Mouse (Mus musculus) cerebellum, postnatal 36 days (tissue): ENCODE results near the gene Tyk2.

Experiments used
- DNase-seq, 2 experiments: peaks; one replicate each; pipeline ENCODE4 v3.0.0; 2021 to 2022; ENCODE audit warnings: mixed read lengths in 2 of 2

Tyk2 gene

DNA sequence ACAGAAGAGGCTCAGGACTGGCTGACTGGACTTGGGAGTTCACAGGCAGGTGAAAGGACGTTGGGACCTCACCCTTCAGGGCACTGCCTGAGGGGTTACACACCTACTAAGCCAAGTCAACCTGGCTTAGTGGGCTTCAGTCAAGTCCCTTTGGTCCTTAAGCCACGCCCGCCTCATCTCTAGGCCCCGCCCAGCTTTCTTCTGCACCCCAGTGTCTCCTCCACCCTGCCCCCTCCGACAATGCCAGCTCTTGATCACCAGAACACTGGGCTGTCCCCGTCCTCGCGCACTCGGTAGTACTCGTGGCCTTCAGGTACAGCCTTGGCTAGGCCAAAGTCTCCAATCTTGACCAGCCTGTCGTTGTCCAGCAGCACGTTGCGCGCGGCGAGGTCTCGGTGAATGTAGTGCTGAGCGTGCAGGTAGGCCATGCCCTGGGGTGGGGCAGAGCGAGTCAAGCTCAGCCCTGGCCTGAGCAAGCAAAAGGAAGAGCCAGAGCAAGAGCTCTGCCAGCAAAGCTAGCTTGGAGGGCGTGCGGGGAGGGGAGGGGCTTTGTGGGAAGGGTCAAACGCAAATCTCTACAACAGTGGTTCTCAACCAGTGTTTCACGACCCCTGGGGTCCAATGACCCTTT is 23.3 kb downstream of the Tyk2 start:
- DNase-seq, result no peak

DNA sequence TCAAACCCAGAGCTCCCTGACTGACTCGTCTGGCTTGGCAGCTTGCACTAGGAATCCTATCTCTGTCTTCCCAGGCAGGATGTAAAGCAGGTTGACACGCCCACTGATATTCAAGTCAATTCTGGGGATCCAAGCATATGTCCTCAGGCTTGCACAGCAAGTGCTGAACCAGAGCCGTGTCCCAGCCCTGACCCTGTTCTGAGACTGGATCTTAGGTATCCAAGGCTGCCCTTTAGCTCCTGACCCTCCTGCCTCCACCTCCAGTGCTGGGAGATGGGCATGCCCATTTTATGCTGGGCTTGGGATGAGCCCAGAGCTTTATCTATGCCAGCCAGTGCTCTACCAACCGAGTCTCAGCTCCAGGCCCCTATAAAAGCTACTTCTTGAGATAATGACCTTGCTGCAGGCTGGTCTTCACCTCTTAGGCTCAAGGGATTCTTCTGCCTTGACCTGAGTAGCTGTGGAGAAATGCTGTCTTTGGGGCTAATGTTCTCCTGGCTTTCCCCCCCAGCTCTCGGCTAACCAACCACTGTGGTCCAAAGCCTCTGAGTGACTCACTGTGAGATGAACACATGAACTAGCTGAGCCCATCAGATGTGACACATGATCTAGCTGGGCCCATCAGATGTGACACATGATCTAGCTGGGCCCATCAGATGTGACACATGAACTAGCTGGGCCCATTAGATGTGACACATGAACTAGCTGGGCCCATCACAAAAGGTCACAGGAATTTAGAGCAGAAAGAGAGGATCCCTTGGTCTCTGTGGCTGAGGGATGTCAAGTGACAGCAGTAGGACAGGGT is 25.1 kb downstream of the Tyk2 start:
- no peak for DNase-seq

DNA sequence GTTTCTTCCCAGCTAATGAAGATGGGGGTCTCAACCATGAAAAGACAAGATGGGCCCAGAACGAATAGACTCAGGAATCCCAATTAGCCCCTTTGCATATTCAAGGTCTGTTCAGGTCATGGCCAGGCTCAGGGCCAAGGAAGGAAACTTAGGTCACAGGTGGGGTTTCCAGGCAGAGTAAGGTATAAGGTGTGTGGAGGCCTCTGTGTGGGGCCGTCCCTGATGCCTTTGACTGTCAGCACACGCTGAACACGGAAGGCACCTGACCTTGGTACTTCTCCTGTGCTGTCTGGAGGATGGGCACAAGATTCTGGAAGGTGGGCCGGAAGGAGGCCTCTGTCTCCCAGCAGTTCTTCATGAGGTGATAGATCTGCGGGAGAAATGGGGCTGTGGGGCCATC is 26.2 kb downstream of the Tyk2 start:
- DNase-seq, result no peak

DNA sequence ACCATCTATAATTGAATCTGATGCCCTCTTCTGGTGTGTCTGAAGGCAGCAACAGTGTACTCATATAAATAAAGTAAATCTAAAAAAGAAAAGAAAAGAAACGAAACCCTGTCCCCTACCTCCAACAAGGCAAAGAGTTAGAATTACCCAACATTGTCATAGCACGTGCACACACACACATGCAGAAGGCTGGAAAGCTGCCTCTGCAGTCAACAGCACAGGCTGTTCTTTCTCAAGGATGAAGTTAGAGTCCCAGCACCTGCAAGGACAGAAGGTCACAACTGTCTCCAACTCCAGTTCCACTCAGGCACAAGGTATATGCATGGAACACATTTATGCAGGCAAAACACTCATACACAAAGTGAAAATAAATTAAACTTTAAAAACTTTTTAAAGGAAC is 29.0 kb downstream of the Tyk2 start:
- no peak for DNase-seq

DNA sequence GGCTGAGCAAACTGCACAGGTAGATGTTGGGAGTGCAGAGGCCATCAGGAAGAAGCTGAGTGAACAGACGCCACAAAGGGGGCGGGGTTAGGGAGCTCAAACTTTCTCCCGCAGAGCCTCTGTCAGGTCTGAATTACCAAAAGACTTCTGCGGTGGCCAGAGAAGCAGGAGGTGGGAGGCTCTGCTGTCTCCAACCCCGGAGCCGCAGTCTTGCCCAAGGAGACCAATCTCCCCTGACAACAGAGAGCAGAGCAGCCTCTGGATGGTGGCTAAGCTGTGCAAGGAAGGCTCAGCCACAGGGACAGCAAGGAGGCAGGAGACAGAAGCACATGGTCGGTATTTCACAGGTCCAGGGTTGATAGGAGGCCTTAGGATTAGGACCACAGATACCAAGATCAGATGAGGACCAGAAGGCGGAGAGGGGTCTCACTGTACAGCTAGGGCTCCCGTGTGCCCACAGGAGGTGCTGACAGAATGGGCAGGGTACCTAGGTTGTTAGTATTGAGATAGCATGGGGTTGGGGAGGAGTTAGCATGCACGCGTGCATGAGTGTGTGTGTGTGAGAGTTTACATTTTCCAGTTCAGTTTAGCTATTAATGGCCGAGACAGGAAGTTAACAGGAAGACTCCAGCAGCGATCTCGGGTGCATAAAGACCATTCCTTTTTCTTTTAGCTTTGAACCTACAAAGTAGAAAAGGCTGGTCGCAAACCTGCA is 30.4 kb downstream of the Tyk2 start:
- no peak for DNase-seq

DNA sequence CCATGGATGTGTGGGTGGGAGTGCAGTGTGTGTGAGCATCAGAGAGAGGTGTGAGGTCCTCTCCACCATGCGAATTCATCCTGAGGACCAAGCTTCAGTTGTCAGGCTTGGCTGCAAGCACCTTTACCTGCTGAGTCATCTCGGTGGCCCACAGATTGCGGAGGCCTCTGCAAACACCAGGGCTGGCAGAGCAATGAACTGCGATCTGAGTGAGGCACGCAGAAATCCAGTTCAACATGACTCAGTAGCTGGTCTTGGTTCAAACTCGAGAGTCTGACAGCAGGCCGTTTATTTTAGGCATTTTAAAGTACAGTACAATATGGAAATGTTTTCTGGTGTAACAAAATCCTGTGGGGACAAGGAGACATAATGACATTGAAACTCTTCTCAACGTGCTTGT is 33.2 kb downstream of the Tyk2 start:
- DNase-seq, result no peak

DNA sequence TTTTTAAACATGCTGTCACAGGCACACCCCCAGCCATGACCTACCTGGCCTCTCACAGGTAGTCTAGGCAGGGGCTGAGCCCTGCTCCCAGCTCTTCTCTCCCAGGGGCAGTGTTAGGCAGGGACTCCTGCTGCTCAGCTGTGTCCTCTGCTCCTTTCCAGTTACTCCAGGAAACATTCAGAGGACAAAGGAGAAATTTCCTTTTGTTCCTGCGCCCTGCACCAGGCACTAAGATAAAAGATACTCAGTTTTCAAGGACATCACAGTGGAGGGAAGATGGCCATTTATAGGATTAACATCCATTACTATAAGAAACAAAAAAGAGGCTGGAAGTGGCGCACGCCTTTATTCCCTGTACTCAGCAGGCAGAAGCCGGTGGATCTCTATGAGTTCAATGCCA is 35.1 kb downstream of the Tyk2 start:
- no peak for DNase-seq

DNA sequence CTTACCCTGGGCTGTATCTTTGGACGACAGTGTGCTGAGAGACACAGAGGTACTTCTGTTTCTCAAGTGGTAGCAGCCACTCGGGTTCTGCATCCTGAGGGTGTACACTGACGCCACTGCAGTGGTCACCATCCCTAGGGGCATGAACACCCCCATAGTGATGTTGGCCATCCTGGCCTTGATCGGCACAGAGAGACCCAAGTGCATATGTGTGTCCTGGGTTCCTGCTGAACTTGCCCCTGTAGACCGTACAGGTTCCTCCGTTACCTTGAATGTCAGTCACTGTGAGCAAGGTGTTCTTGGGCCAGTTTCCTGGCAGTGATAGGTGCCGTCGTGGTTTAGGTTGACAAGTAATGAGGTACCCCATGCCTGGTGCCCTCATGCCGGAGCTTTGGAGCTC is 37.6 kb downstream of the Tyk2 start:
- DNase-seq, result no peak

DNA sequence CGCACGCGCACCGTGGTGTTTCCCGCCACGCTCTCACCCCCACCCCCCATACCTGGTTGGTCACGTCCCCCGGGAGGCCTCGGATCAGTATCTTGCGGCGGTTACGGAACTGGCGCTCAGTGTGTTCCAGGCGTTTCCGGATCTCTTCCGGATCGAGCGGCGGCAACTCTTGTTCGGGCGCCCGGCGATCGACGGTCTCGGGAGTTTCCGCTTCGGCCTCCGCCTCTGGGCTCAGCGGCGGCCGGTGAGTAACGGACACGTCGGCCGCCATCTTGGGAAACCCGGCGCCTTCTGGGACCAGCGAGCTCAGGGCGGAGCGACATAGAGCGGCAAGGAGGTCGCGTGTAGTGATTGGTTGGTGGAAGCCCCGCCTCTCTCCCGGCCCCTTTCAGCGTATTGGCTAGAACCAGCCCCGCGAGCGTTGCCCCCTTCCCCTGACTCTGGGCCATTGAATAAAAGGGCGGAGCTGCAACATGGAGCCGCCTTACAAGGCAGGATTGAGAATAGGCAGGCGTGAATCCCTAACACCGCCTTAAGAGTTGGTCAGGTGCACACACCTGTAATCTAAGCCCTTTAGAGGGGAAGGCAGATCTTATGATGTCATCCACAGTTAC is 39.2 kb downstream of the Tyk2 start, which contains the start of the genes Gm38431 and Raver1:
Gene Gm38431, minus strand, starts transcription at position 291 of the 614 bp plus-strand sequence.
Gene Raver1, minus strand, starts transcription at position 302 of the 614 bp plus-strand sequence.
- DNase-seq, result peak; percentile 96 to 97

DNA sequence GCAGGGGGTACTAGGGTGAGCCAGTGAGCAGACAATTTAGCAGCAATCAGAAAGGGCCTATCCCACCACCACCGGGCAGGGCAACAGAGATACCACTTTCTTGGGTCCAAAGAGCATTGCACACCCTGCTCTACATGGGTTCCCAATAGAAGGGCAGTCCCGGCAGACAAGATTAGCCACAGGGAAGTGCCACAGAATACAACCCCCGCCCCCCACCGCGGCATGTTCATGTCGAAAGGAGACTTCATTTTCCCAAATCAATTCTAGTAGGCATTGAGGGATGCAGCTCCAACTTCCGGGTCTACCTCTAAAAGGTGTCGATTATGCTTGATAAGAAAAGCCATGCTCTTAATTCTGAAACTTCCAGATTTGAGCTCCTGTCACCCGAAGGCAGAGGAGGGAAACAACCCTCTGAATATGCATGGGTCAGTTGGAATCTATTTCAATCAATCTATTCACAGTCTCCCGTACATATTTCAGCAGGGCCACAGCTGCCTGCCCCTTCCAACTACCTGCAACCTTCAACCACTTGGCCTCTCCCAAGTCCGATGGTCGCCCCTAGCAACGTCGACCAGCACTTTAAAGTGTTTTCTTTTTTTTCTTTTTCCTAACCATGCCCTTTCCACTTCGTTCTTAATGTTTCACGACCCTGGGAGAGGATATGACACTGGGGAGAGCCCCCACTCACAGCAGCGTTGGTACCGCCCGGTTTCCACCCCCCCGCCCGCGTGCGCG is 39.9 kb downstream of the Tyk2 start:
- no peak for DNase-seq

DNA sequence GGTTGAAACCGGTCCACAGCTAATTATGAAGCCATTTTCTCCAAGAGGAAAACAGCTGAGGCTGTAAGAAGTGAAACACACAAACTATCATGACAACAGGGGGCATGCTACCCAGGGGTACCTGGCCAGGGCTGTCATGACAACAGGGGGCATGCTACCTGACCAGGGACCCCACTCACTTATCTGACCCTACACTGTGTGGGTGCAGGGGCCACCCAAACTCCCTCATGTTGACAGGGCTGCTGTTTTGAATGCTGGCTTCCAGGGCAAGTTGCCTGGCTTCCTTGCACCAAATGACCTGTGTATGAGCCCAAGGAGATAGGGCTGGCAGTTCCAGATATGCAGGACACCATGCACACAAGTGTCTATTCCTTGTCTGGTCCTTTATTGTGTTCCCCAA is 40.5 kb downstream of the Tyk2 start:
- DNase-seq, result no peak

DNA sequence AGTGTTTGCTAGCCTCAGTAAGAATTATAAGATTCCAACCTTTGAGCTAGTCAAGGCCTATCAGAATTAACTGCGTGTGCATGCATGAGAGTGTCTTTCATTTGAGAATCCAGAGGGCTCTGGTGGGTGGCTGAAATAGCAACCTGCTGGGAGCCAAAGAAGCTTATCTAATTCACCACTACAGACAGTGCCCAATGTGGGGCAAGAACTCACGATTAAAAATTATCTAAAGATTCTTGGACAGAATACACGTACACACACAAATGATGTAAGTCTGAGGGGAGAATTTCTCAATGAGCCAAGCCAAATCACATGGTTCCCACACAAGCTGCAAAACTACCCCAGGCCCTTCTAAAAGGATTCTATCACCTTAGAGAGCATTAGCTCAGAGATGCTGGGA is 47.7 kb downstream of the Tyk2 start:
- DNase-seq, result no peak

DNA sequence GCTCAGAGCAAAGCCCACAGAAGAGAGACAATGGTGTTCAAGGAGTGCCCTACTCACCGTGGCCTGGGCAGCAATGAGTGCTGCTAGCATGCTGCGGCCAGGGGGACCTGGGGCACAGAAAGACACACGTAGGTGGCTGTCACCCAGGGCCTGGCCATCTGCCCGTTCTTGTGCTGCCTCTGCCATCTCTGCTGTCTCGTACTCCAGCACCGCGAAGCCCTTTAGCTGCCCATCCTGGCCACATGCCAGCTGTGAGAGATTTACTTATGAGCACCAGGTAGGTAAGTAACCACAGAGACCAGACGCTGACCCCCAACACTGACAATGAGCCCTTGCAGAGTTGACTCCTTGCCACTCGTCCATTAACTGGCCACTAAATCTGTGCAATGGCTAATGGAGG is 49.9 kb downstream of the Tyk2 start:
- DNase-seq, result peak in 1 of 2 experiments; percentile 20

DNA sequence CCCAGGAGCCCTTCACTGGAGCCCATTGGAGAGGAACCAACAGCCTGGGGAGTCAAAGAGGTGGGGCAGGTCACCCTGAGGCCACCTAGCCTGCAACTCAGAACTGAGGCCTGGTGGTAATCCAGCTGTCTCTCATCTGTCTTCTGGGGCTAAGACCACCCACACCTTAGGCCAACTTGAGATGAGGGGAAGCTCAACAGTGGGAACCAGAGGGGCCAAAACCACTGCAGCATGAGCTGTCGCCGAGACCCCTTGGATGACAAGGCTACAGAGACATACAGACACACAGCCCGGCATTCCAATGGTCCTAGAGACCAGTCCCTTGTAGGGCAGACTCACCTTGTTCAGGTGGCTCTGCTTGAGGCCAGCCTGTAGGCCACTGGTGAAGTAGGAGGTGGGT is 55.4 kb downstream of the Tyk2 start:
- DNase-seq, result no peak

DNA sequence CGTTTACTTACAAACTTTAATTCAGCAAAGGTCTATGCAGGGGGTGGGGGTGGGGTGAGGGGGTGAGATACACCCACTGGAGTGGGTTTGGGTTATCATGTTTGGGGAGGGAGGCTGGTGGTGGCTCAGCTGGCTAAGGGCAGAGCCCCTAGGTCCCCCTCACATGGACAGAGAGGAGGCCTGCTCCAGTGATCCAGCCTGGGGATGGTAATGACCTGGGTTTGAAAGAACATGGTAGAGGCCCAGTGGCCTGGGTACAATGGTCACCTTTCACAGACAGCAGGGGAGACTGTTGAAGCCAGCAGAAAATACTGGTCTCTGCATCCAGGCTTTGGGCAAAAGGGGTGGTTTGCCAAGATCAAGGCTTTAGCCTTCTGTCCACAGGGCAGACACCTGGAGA is 56.9 kb downstream of the Tyk2 start:
- DNase-seq, result no peak

DNA sequence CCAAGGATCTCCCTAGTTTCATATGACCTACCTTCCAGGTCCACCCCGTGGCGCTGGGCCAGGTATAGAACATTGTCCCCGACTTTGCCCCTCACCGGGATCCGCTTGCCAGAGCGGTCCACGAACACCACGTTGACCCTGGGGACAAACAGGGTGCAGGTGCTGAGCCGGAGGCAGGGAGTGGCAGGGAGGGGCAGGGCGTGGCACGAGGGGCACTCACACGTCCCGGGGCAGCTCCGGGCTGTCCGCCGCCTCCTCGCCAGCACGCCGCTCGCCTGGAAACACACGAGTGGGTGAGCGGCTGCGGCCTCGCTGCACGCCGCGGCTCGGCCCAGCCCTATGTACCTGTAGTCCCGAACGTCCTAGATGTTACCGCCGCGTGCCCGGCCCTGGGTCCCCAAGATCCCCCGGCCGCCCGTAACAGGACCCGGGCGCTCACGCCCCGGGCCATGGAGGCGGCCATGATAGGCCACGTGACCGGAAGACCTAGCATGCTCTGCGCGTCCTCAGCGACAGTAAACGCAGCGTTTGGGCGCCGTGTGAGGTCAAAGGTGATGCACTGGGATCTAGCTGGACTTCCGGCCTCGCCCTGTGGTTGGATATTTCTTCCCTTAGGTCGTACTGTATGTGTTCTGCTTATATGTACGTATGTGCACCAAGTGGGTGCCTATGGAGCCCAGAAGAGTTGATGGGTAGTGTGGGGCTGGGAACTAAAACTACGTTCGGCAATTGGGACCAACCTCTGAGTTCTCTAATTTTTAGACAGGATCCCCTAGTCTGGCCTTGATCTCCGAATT is 57.8 kb downstream of the Tyk2 start, which contains the start of the genes Gm49373 and Fdx1l:
Gene Gm49373, minus strand, starts transcription at position 53 of the 797 bp plus-strand sequence.
Gene Fdx1l, minus strand, starts transcription at position 571 of the 797 bp plus-strand sequence.
- DNase-seq, result peak; percentile 88 to 89

DNA sequence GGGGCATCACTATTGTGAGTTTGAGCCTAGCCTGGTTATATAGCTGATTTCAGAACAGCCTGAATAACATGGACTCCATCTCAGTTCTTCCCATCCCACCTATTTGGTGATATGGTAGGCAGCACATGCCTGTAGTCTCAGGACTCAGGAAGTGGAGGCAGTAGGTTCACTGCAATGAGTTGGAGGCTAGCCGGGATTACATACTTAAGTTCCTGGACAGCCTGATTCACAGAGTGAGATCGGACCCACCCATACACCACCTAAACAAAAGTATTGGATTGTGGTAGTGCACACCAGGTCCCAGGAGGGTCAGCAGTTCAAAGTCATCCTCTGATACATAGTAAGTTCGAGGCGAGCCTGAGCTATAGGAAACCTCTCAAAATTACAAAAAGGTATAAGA is 58.4 kb downstream of the Tyk2 start:
- DNase-seq, result no peak

DNA sequence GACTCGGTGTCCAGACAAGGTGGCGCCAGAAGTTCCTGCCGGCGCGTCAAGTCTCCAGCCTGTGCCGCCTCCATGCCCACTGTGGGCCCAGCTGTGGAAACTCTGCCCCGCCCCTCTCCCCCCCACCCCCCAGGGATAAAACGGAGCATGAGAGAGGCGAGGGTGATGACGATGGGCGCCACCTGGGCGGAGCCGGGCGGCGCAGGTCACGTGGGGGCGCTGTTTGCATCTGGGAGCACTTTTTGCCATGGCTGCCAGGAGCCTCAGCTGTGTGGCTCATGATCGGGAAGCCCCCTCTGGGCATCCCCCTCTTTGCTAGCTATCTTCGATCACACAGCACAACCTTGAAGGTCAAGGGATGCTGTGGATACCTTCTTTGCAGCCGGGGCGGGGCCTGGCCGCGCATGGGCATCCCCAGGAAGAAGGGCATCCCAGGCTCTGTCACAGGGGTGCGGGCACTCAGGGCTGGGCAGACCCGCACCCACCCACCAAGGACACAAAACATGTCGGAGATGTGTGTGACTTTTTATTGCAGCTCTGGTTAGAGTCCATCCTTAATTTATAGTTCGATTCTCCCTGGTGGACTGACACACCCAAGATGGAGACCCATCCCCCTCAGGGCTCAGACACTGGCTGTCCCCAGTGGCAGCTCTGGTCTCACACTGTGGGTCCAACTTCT is 63.9 kb downstream of the Tyk2 start, which contains the start of gene Zglp1:
Gene Zglp1, minus strand, starts transcription at position 88 of the 679 bp plus-strand sequence.
- DNase-seq, result no peak

DNA sequence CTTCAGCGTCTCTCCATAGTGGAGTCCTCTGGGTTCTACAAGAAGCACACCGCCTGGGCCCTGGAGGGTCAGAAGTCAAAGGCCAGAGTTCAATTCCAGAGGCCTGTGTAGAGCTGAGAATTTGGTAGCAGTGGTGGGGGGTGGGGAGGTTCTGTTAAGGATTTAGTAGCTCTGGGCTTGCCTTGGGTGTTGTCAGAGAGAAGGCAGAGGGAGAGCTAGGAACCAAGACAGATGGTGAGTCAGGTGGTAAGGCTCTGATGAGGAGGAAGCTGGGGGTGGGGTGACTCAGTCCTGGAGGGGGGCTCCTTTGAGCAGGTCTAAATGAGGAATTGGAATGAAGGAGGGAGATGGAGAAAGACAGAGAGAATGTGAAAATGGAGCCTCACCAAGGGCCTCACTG is 68.1 kb downstream of the Tyk2 start:
- no peak for DNase-seq
